25 mouse cellular contexts compared by ENCODE assay signal in the genomic region with DNA sequence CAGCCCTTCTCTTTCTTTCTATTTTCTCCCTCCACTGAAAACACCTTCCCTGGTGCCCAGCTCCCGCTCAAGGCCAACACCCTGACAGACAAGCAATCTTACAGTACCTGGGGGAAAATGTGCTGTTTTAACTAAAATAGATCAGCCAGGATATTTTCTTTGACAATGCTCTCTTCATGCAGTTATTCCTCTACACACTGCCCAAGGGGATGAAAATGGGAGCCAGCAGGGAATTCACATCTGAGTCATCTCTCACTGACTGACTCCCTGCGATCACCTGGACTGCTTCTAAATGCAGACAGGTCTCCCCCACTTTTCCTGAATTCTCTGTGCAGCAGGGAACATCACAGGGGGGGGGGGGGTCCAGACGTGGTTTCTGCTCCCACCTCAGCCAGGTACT.
DNase-seq lines count a peak whose midpoint lies in the region; ATAC-seq and TF ChIP-seq lines count a peak whose summit lies in the region.
"Had no signal": no experiment of that assay in that cellular context is flagged by ENCODE, and none has a peak within 500 bp of the region (broad histone marks: within the 10 kb centered on the region; RNA-seq: fewer than 3 reads in every experiment).

No protein-coding gene starts in this region.

- peak; percentile 57; the same call in 1 of the 2 replicates for ATAC-seq in frontal cortex, adult (ENCODE audit: low TSS enrichment)
- no peak for ATAC-seq in hindbrain, postnatal 0 days
- ATAC-seq in hindbrain, embryonic 12.5 days (ENCODE audit: low FRiP score), result no peak
- ATAC-seq in midbrain, embryonic 16.5 days, result peak; percentile 58; the same call in 1 of the 2 replicates
- no peak for ATAC-seq in midbrain, embryonic 11.5 days (ENCODE audit: low FRiP score)
- ATAC-seq: CD4-positive, CD25-positive, alpha-beta regulatory T cell, adult 4 months; intestine, postnatal 0 days had no signal

- H3K36me3 ChIP-seq in hindbrain, postnatal 0 days (ENCODE audit: insufficient read depth, low read length), result no peaks in the 10 kb centered on the region
- H3K36me3 ChIP-seq in hindbrain, embryonic 12.5 days, result no peaks in the 10 kb centered on the region
- no peaks in the 10 kb centered on the region for H3K36me3 ChIP-seq in midbrain, embryonic 16.5 days (ENCODE audit: control insufficient read depth, insufficient read depth, low read length)
- H3K36me3 ChIP-seq in midbrain, embryonic 11.5 days (ENCODE audit: control insufficient read depth, insufficient read depth, low read length), result no peaks in the 10 kb centered on the region
- H3K36me3 ChIP-seq: embryonic facial prominence, embryonic 12.5 days; embryonic facial prominence, embryonic 15.5 days; forebrain, embryonic 12.5 days; heart, embryonic 15.5 days had no signal

- H3K9me3 ChIP-seq in hindbrain, postnatal 0 days (ENCODE audit: low read length), result no peaks in the 10 kb centered on the region
- no peaks in the 10 kb centered on the region for H3K9me3 ChIP-seq in hindbrain, embryonic 12.5 days (replicated peaks)
- H3K9me3 ChIP-seq in midbrain, embryonic 16.5 days (replicated peaks; ENCODE audit: control insufficient read depth, low read length, poor library complexity, severe bottlenecking), result no peaks in the 10 kb centered on the region
- no peaks in the 10 kb centered on the region for H3K9me3 ChIP-seq in midbrain, embryonic 11.5 days (ENCODE audit: control insufficient read depth, low read length)
- H3K9me3 ChIP-seq: embryonic facial prominence, embryonic 12.5 days; embryonic facial prominence, embryonic 15.5 days; forebrain, embryonic 12.5 days; heart, embryonic 15.5 days had no signal

- TF ChIP-seq CTCF in hindbrain, postnatal 0 days (IDR thresholded peaks at IDR 0.05; ENCODE audit: low read depth), result no peak
- TF ChIP-seq CTCF in brain, embryonic 14.5 days (IDR thresholded peaks at IDR 0.05; ENCODE audit: borderline replicate concordance, extremely low read depth, insufficient read depth, insufficient read length), result no peak

- H3K4me3 ChIP-seq in hindbrain, postnatal 0 days (ENCODE audit: low read length), result no peak overlapping the region
- H3K4me3 ChIP-seq in hindbrain, embryonic 12.5 days, result no peak overlapping the region
- no peak overlapping the region for H3K4me3 ChIP-seq in midbrain, embryonic 16.5 days (ENCODE audit: low read depth, low read length)
- no peak overlapping the region for H3K4me3 ChIP-seq in midbrain, embryonic 11.5 days (ENCODE audit: low read depth, low read length)
- H3K4me3 ChIP-seq: embryonic facial prominence, embryonic 12.5 days; embryonic facial prominence, embryonic 15.5 days; forebrain, embryonic 12.5 days; gastrocnemius, adult 2 months; heart, embryonic 15.5 days had no signal

- no peak overlapping the region for H3K27ac ChIP-seq in hindbrain, postnatal 0 days
- no peak overlapping the region for H3K27ac ChIP-seq in hindbrain, embryonic 12.5 days
- peak overlapping the region; percentile 58 for H3K27ac ChIP-seq in midbrain, embryonic 16.5 days (ENCODE audit: low read length)
- no peak overlapping the region for H3K27ac ChIP-seq in midbrain, embryonic 11.5 days (ENCODE audit: low read depth, low read length)
- H3K27ac ChIP-seq: embryonic facial prominence, embryonic 12.5 days; embryonic facial prominence, embryonic 15.5 days; forebrain, embryonic 12.5 days; gastrocnemius, adult 2 months; heart, embryonic 15.5 days had no signal

- no peaks in the 10 kb centered on the region for H3K27me3 ChIP-seq in hindbrain, postnatal 0 days (ENCODE audit: insufficient read depth, low read length)
- H3K27me3 ChIP-seq in hindbrain, embryonic 12.5 days, result no peaks in the 10 kb centered on the region
- no peaks in the 10 kb centered on the region for H3K27me3 ChIP-seq in midbrain, embryonic 16.5 days (ENCODE audit: control insufficient read depth, insufficient read depth, low read depth, low read length)
- no peaks in the 10 kb centered on the region for H3K27me3 ChIP-seq in midbrain, embryonic 11.5 days (ENCODE audit: control insufficient read depth, insufficient read depth, low read length)
- H3K27me3 ChIP-seq: embryonic facial prominence, embryonic 12.5 days; embryonic facial prominence, embryonic 15.5 days; forebrain, embryonic 12.5 days; heart, embryonic 15.5 days had no signal

- no peak for DNase-seq in frontal cortex, postnatal 36 days (ENCODE audit: low spot score in 2 of 2)
- DNase-seq in hindbrain, postnatal 0 days (ENCODE audit: low spot score), result peak; percentile 5
- no peak for DNase-seq in midbrain, embryonic 11.5 days (ENCODE audit: low spot score, missing footprints)
- DNase-seq in brain, embryonic 14.5 days (ENCODE audit: low read depth), result peak; percentile 18
- no peak for DNase-seq in cerebellum, postnatal 25 days
- DNase-seq: adrenal gland, adult 2 months; adrenal gland, postnatal 14 days; cerebellum, adult 18-20 months; cerebellum, adult 9-10 months; cerebellum, postnatal 14 days; gastrocnemius, adult 2 months; gastrocnemius, postnatal 14 days; heart, adult 11 months; heart, postnatal 14 days; heart, postnatal 4 days had no signal

- no peaks in the 10 kb centered on the region for H3K4me1 ChIP-seq in hindbrain, postnatal 0 days (ENCODE audit: insufficient read depth, low read length)
- peaks cover 2% of the 10 kb centered on the region; the same call in 1 of the 2 replicates for H3K4me1 ChIP-seq in hindbrain, embryonic 12.5 days
- peaks cover 4% of the 10 kb centered on the region; the same call in 1 of the 2 replicates for H3K4me1 ChIP-seq in midbrain, embryonic 16.5 days (ENCODE audit: control insufficient read depth, insufficient read depth, low read length)
- H3K4me1 ChIP-seq in midbrain, embryonic 11.5 days (ENCODE audit: control insufficient read depth, insufficient read depth, low read length), result no peaks in the 10 kb centered on the region
- H3K4me1 ChIP-seq: embryonic facial prominence, embryonic 12.5 days; forebrain, embryonic 12.5 days; heart, embryonic 15.5 days had no signal

- 20% methylated on average over 3 of the region's 3 CpGs for WGBS in hindbrain, postnatal 0 days
- 19% methylated on average over 3 of the region's 3 CpGs for WGBS in hindbrain, embryonic 12.5 days
- WGBS in midbrain, embryonic 16.5 days, result 12% methylated on average over 3 of the region's 3 CpGs
- 20% methylated on average over 3 of the region's 3 CpGs for WGBS in midbrain, embryonic 11.5 days

- H3K4me2 ChIP-seq in hindbrain, postnatal 0 days (ENCODE audit: low read depth, low read length), result no peak overlapping the region
- no peak overlapping the region for H3K4me2 ChIP-seq in hindbrain, embryonic 12.5 days (replicated peaks)
- H3K4me2 ChIP-seq in midbrain, embryonic 16.5 days (ENCODE audit: low read length), result no peak overlapping the region
- no peak overlapping the region for H3K4me2 ChIP-seq in midbrain, embryonic 11.5 days
- H3K4me2 ChIP-seq: embryonic facial prominence, embryonic 12.5 days; embryonic facial prominence, embryonic 15.5 days; forebrain, embryonic 12.5 days; heart, embryonic 11.5 days; heart, embryonic 15.5 days had no signal

- no peak for TF ChIP-seq POLR2A in brain, embryonic 14.5 days (IDR thresholded peaks at IDR 0.05; ENCODE audit: borderline replicate concordance, extremely low read depth, insufficient read depth, insufficient read length, poor library complexity, severe bottlenecking)

- no peak overlapping the region for H3K9ac ChIP-seq in hindbrain, postnatal 0 days (replicated peaks; ENCODE audit: low read length)
- no peak overlapping the region for H3K9ac ChIP-seq in hindbrain, embryonic 12.5 days
- H3K9ac ChIP-seq in midbrain, embryonic 16.5 days (ENCODE audit: low read depth, low read length), result peak overlapping the region; percentile 17; the same call in 1 of the 2 replicates
- H3K9ac ChIP-seq in midbrain, embryonic 11.5 days (ENCODE audit: low read length), result no peak overlapping the region
- H3K9ac ChIP-seq: embryonic facial prominence, embryonic 12.5 days; embryonic facial prominence, embryonic 15.5 days; forebrain, embryonic 12.5 days; heart, embryonic 15.5 days had no signal

Comparison
In these comparisons a context has a peak if more than half of its experiments do, and no peak if none do; other contexts are left out.
1. ATAC-seq: peak in frontal cortex, adult (single experiment) and midbrain, embryonic 16.5 days (single experiment); none in hindbrain, postnatal 0 days (single experiment), hindbrain, embryonic 12.5 days (single experiment) and midbrain, embryonic 11.5 days (single experiment).
2. DNase-seq: peak in hindbrain, postnatal 0 days (single experiment) and brain, embryonic 14.5 days (single experiment); none in frontal cortex, postnatal 36 days (0 of 2), midbrain, embryonic 11.5 days (single experiment) and cerebellum, postnatal 25 days (0 of 2).